In the genomic region with DNA sequence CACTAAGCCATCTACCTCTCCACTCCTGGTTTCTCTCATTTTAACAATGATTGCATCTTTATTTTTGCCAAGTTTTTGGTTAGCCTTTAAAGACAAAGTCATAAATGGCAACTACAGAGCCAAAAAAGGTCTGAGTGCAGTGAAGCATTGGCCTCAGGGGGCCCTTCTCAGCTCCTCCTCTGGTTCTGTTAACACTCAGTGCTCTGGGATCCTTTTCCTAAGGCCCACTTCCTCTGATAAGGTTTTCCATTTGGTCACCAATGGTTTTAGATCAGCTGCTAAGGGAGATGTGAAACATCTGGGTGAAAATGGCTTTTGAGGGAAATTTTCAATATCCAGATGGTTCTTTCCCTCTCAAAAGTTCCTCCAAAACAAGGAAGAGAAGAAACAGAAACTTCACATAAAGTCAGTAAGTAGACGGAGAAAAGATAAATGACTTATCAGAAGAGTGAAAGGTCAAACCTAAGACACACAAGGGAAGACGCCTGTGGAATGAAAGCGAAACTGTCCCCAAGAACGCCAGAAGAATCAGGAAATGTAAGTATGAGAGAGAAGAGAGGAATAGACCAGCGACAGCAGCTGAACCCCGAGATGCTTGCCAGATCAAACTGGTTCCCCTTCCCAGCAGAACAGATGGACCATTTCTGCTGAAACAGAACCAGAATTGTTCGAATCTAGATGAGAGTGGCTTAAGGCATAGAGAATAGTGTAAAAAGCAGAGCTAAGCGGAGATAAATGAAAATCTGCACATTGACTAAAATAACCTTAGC, we compare ENCODE assay signal across 9 mouse cellular contexts.
DNase-seq lines count a peak whose midpoint lies in the region; ATAC-seq and TF ChIP-seq lines count a peak whose summit lies in the region.
"Had no signal": no experiment of that assay in that cellular context is flagged by ENCODE, and none has a peak within 500 bp of the region (broad histone marks: within the 10 kb centered on the region; RNA-seq: fewer than 3 reads in every experiment).

No protein-coding gene starts in this region.

- no peak for TF ChIP-seq CTCF in bone marrow macrophage, adult 2 months (IDR thresholded peaks at IDR 0.05; ENCODE audit: low read depth, low read length)
- no peak for TF ChIP-seq CTCF in midbrain, postnatal 0 days (IDR thresholded peaks at IDR 0.05)

- peak overlapping the region; percentile 4; the same call in 1 of the 2 replicates for H3K4me2 ChIP-seq in lung, embryonic 15.5 days
- no peak overlapping the region for H3K4me2 ChIP-seq in hindbrain, embryonic 16.5 days (ENCODE audit: low read length)
- H3K4me2 ChIP-seq in forebrain, embryonic 13.5 days: no peak overlapping the region
- no peak overlapping the region for H3K4me2 ChIP-seq in midbrain, postnatal 0 days (ENCODE audit: low read depth, low read length, poor library complexity, severe bottlenecking)
- H3K4me2 ChIP-seq: embryonic facial prominence, embryonic 12.5 days had no signal

- DNase-seq in 416B (ENCODE audit: low read depth): peak; percentile 5
- no peak for DNase-seq in ovary, postnatal 14 days (ENCODE audit: low spot score)
- DNase-seq in midbrain, postnatal 0 days (ENCODE audit: low spot score): no peak

- no peak overlapping the region for H3K9ac ChIP-seq in lung, embryonic 15.5 days
- no peak overlapping the region for H3K9ac ChIP-seq in hindbrain, embryonic 16.5 days (ENCODE audit: low read depth, low read length)
- no peak overlapping the region for H3K9ac ChIP-seq in forebrain, embryonic 13.5 days
- no peak overlapping the region for H3K9ac ChIP-seq in midbrain, postnatal 0 days (replicated peaks; ENCODE audit: low read length, poor library complexity, severe bottlenecking)
- H3K9ac ChIP-seq: embryonic facial prominence, embryonic 12.5 days had no signal

- H3K27ac ChIP-seq in bone marrow macrophage, adult 2 months (ENCODE audit: insufficient read depth, low read depth, low read length): peak overlapping the region; percentile 55
- H3K27ac ChIP-seq in lung, embryonic 15.5 days: peak overlapping the region; percentile 62
- H3K27ac ChIP-seq in hindbrain, embryonic 16.5 days (ENCODE audit: low read depth, low read length): no peak overlapping the region
- H3K27ac ChIP-seq in forebrain, embryonic 13.5 days: no peak overlapping the region
- no peak overlapping the region for H3K27ac ChIP-seq in midbrain, postnatal 0 days (ENCODE audit: low read depth, low read length)
- H3K27ac ChIP-seq: embryonic facial prominence, embryonic 12.5 days had no signal

- H3K4me3 ChIP-seq in bone marrow macrophage, adult 2 months (ENCODE audit: insufficient read depth, low read length): peak overlapping the region; percentile 38
- H3K4me3 ChIP-seq in lung, embryonic 15.5 days: no peak overlapping the region
- H3K4me3 ChIP-seq in hindbrain, embryonic 16.5 days (ENCODE audit: low read length): no peak overlapping the region
- H3K4me3 ChIP-seq in forebrain, embryonic 13.5 days: no peak overlapping the region
- no peak overlapping the region for H3K4me3 ChIP-seq in midbrain, postnatal 0 days (ENCODE audit: low read depth, low read length)
- H3K4me3 ChIP-seq: embryonic facial prominence, embryonic 12.5 days had no signal

- H3K36me3 ChIP-seq in lung, embryonic 15.5 days: no peaks in the 10 kb centered on the region
- no peaks in the 10 kb centered on the region for H3K36me3 ChIP-seq in hindbrain, embryonic 16.5 days (ENCODE audit: control insufficient read depth, insufficient read depth, low read length)
- H3K36me3 ChIP-seq in forebrain, embryonic 13.5 days (ENCODE audit: poor library complexity, severe bottlenecking): no peaks in the 10 kb centered on the region
- no peaks in the 10 kb centered on the region for H3K36me3 ChIP-seq in midbrain, postnatal 0 days (ENCODE audit: insufficient read depth, low read length)
- H3K36me3 ChIP-seq: embryonic facial prominence, embryonic 12.5 days had no signal

- no peaks in the 10 kb centered on the region for H3K9me3 ChIP-seq in lung, embryonic 15.5 days
- H3K9me3 ChIP-seq in hindbrain, embryonic 16.5 days (ENCODE audit: control insufficient read depth, low read length): no peaks in the 10 kb centered on the region
- H3K9me3 ChIP-seq in forebrain, embryonic 13.5 days (replicated peaks): no peaks in the 10 kb centered on the region
- no peaks in the 10 kb centered on the region for H3K9me3 ChIP-seq in midbrain, postnatal 0 days (ENCODE audit: low read length)
- H3K9me3 ChIP-seq: embryonic facial prominence, embryonic 12.5 days had no signal

- TF ChIP-seq POLR2A in bone marrow macrophage, adult 2 months (IDR thresholded peaks at IDR 0.05; ENCODE audit: borderline replicate concordance, low read depth, low read length): no peak

- ATAC-seq in inflammation-experienced regulatory T-cells, adult 6 months: peak; percentile 43
- no peak; the same call in 1 of the 2 replicates for ATAC-seq in lung, embryonic 15.5 days (ENCODE audit: borderline replicate concordance, extremely low read depth, low FRiP score, low TSS enrichment)
- no peak for ATAC-seq in hindbrain, embryonic 16.5 days
- no peak for ATAC-seq in forebrain, embryonic 13.5 days
- ATAC-seq in midbrain, postnatal 0 days (ENCODE audit: low FRiP score): no peak

- 32% methylated on average over 8 of the region's 8 CpGs for WGBS in lung, embryonic 15.5 days
- 90% methylated on average over 8 of the region's 8 CpGs for WGBS in hindbrain, embryonic 16.5 days
- 89% methylated on average over 8 of the region's 8 CpGs for WGBS in forebrain, embryonic 13.5 days
- WGBS in midbrain, postnatal 0 days: 84% methylated on average over 8 of the region's 8 CpGs

- peaks cover 11% of the 10 kb centered on the region for H3K4me1 ChIP-seq in bone marrow macrophage, adult 2 months (ENCODE audit: control insufficient read depth, insufficient read depth, low read length)
- H3K4me1 ChIP-seq in lung, embryonic 15.5 days: no peaks in the 10 kb centered on the region
- H3K4me1 ChIP-seq in hindbrain, embryonic 16.5 days (ENCODE audit: control insufficient read depth, insufficient read depth, low read depth, low read length): no peaks in the 10 kb centered on the region
- no peaks in the 10 kb centered on the region for H3K4me1 ChIP-seq in forebrain, embryonic 13.5 days
- H3K4me1 ChIP-seq in midbrain, postnatal 0 days (ENCODE audit: insufficient read depth, low read length): no peaks in the 10 kb centered on the region
- H3K4me1 ChIP-seq: embryonic facial prominence, embryonic 12.5 days had no signal

- H3K27me3 ChIP-seq in lung, embryonic 15.5 days: no peaks in the 10 kb centered on the region
- no peaks in the 10 kb centered on the region for H3K27me3 ChIP-seq in hindbrain, embryonic 16.5 days (replicated peaks; ENCODE audit: control insufficient read depth, insufficient read depth, low read length)
- H3K27me3 ChIP-seq in forebrain, embryonic 13.5 days: no peaks in the 10 kb centered on the region
- H3K27me3 ChIP-seq in midbrain, postnatal 0 days (ENCODE audit: insufficient read depth, low read length): no peaks in the 10 kb centered on the region
- H3K27me3 ChIP-seq: embryonic facial prominence, embryonic 12.5 days had no signal

Comparison
In these comparisons a context has a peak if more than half of its experiments do, and no peak if none do; other contexts are left out.
1. H3K27ac ChIP-seq: peak in bone marrow macrophage, adult 2 months (single experiment) and lung, embryonic 15.5 days (single experiment); none in hindbrain, embryonic 16.5 days (single experiment), forebrain, embryonic 13.5 days (single experiment) and midbrain, postnatal 0 days (single experiment).